ENCODE assay signal across 10 mouse cellular contexts in genomic region chr8:127227407-127227806, GRCm38 (mm10).
DNase-seq lines count a peak whose midpoint lies in the region; ATAC-seq lines count a peak whose summit lies in the region.
"Had no signal": no experiment of that assay in that cellular context is flagged by ENCODE, and none has a peak within 500 bp of the region (broad histone marks: within the 10 kb centered on the region; RNA-seq: fewer than 3 reads in every experiment).

No protein-coding gene starts in this region.

- H3K4me3 ChIP-seq in kidney, embryonic 16.5 days (ENCODE audit: low read length), result no peak overlapping the region
- no peak overlapping the region for H3K4me3 ChIP-seq in limb, embryonic 13.5 days
- H3K4me3 ChIP-seq: stomach, embryonic 15.5 days had no signal

- H3K4me1 ChIP-seq in kidney, embryonic 16.5 days (ENCODE audit: insufficient read depth, low read length), result peaks cover 34% of the 10 kb centered on the region
- H3K4me1 ChIP-seq in limb, embryonic 13.5 days, result peaks cover 38% of the 10 kb centered on the region

- ATAC-seq in kidney, embryonic 16.5 days (ENCODE audit: low FRiP score, low TSS enrichment), result no peak
- ATAC-seq in limb, embryonic 13.5 days (ENCODE audit: low FRiP score, low read depth), result peak; percentile 59; the same call in 1 of the 2 replicates

- WGBS in kidney, embryonic 16.5 days, result 87% methylated on average over 4 of the region's 4 CpGs
- WGBS in limb, embryonic 13.5 days, result 56% methylated on average over 4 of the region's 4 CpGs

- no peak overlapping the region; the same call in 1 of the 2 replicates for H3K27ac ChIP-seq in kidney, embryonic 16.5 days (ENCODE audit: low read length)
- H3K27ac ChIP-seq in limb, embryonic 13.5 days, result peak overlapping the region; percentile 44; the same call in 1 of the 2 replicates
- H3K27ac ChIP-seq: kidney, postnatal 0 days; stomach, embryonic 15.5 days had no signal

- DNase-seq in kidney, postnatal 10 days, result peak; percentile 29
- peak; percentile 86 for DNase-seq in Muller cell, postnatal 12 days (ENCODE audit: inconsistent ontology term)
- peak; percentile 46 to 48 for DNase-seq in adrenal gland, postnatal 36 days
- DNase-seq in kidney, adult 18-20 months, result no peak
- DNase-seq in kidney, adult 11 months, result no peak
- no peak for DNase-seq in natural killer cell, adult 2 months (ENCODE audit: low spot score in 2 of 2)

- H3K9ac ChIP-seq in kidney, embryonic 16.5 days (replicated peaks; ENCODE audit: low read length), result no peak overlapping the region
- no peak overlapping the region for H3K9ac ChIP-seq in limb, embryonic 13.5 days
- H3K9ac ChIP-seq: stomach, embryonic 15.5 days had no signal

- no peaks in the 10 kb centered on the region for H3K36me3 ChIP-seq in kidney, embryonic 16.5 days (ENCODE audit: insufficient read depth, low read length)
- no peaks in the 10 kb centered on the region for H3K36me3 ChIP-seq in limb, embryonic 13.5 days
- H3K36me3 ChIP-seq: stomach, embryonic 15.5 days had no signal

- no peaks in the 10 kb centered on the region for H3K27me3 ChIP-seq in kidney, embryonic 16.5 days (ENCODE audit: insufficient read depth, low read length)
- no peaks in the 10 kb centered on the region for H3K27me3 ChIP-seq in limb, embryonic 13.5 days
- H3K27me3 ChIP-seq: stomach, embryonic 15.5 days had no signal

- H3K4me2 ChIP-seq in kidney, embryonic 16.5 days (replicated peaks; ENCODE audit: low read depth, low read length), result no peak overlapping the region
- no peak overlapping the region for H3K4me2 ChIP-seq in limb, embryonic 13.5 days (replicated peaks)
- H3K4me2 ChIP-seq: stomach, embryonic 15.5 days had no signal

- H3K9me3 ChIP-seq in kidney, embryonic 16.5 days (ENCODE audit: low read length), result no peaks in the 10 kb centered on the region
- H3K9me3 ChIP-seq in limb, embryonic 13.5 days, result no peaks in the 10 kb centered on the region
- H3K9me3 ChIP-seq: stomach, embryonic 15.5 days had no signal

Comparison
In these comparisons a context has a peak if more than half of its experiments do, and no peak if none do; other contexts are left out.
1. DNase-seq: peak in kidney, postnatal 10 days (single experiment), Muller cell, postnatal 12 days (single experiment) and adrenal gland, postnatal 36 days (2 of 2); none in kidney, adult 18-20 months (single experiment), kidney, adult 11 months (single experiment) and natural killer cell, adult 2 months (0 of 2).